Mouse (Mus musculus) forebrain, embryonic 11.5 days (tissue): ENCODE data around the gene Zfp317. TPM values are rescaled to one million over a fixed set of nuclear protein-coding genes. Genes with fewer than 3 reads are reported as not detected.
"Not testable (repeated sequence)": the region's sequence is repeated elsewhere in the genome, so short reads cannot be mapped to it uniquely, and the experiment has no call there.

Source experiments
- ATAC-seq: fragments of 200-750 bp; cut with Nextera tagmentation; replicated peaks from 2 replicates; pipeline ENCODE4 v1.8.0; 2017; ENCODE audit warnings: moderate TSS enrichment; ENCODE audit not compliant: low FRiP score
- DNase-seq: peaks from one replicate; pipeline ENCODE4 v3.0.0-alpha.2; 2017; ENCODE audit warnings: low spot score
- H3K27ac ChIP-seq: fragments of 300-500 bp; sonication (generic); 2 replicates; pipeline ENCODE4 v1.5.1; 2014; ENCODE audit warnings: low read depth, low read length
- H3K27me3 ChIP-seq: fragments of 300-500 bp; sonication (generic); 2 replicates; pipeline ENCODE4 v1.6.1; 2014; ENCODE audit warnings: mild to moderate bottlenecking, low read length, mixed read lengths; ENCODE audit not compliant: control insufficient read depth, insufficient read depth
- H3K36me3 ChIP-seq: fragments of 300-500 bp; sonication (generic); 2 replicates; pipeline ENCODE4 v1.6.1; 2014; ENCODE audit warnings: mild to moderate bottlenecking, low read length, moderate library complexity, mixed read lengths; ENCODE audit not compliant: control insufficient read depth, insufficient read depth
- H3K4me1 ChIP-seq: fragments of 300-500 bp; sonication (generic); replicated peaks from 2 replicates; pipeline ENCODE4 v1.6.1; 2014; ENCODE audit warnings: low read length, mixed read lengths; ENCODE audit not compliant: control insufficient read depth, insufficient read depth
- H3K4me2 ChIP-seq: fragments of 300-500 bp; sonication (generic); 2 replicates; pipeline ENCODE4 v1.6.1; 2014; ENCODE audit warnings: low read depth, mild to moderate bottlenecking, low read length, moderate library complexity, mixed read lengths; ENCODE audit not compliant: severe bottlenecking
- H3K4me3 ChIP-seq: fragments of 300-500 bp; sonication (generic); 2 replicates; pipeline ENCODE4 v1.5.1; 2014; ENCODE audit warnings: low read depth, low read length
- H3K9ac ChIP-seq: fragments of 300-500 bp; sonication (generic); 2 replicates; pipeline ENCODE4 v1.6.1; 2014; ENCODE audit warnings: low read length
- H3K9me3 ChIP-seq: fragments of 300-500 bp; sonication (generic); 2 replicates; pipeline ENCODE4 v1.6.1; 2016; ENCODE audit warnings: low read length, mixed read lengths; ENCODE audit not compliant: control insufficient read depth
- WGBS: fragments of 180-500 bp; shearing (Covaris S2); extraction: QIAGEN DNeasy Blood & Tissue Kit; methylation state at CpG from one replicate; pipeline ENCODE4 v1.1.7; 2014; 5-methylcytosine and 5-hydroxymethylcytosine counted together
- polyA plus RNA-seq: library from polyadenylated mRNA; unstranded; fragments of >200 nt; fragmentation: Nextera tagmentation; extraction: Ambion mirVana; gene quantifications from 2 replicates; pipeline ENCODE4 v1.2.1, GENCODE M21; 2014

Gene Zfp317
- polyA plus RNA-seq, 1 experiment from 2014 or later, result 48.2 TPM

DNA sequence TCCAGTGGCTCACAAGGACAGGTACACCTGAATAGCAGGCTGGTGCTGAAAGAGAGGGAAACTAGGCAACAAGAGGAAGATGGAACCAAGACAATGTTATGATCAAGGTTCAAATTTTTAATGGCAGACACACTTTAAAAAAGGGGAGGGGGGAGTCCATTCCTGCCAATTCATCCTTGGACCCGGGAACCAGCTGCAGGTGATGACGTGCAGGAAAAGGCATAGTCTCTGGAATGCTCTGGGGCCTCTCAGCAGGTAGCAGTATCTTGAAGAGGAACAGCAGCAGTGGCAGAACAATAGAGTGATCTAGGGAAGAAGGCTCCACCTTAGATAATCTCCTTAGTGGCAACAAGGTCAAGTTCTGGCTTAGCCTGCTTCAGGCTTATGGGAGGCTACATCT, 72.4 kb downstream of the Zfp317 start:
- not testable (repeated sequence) for H3K4me1 ChIP-seq, H3K4me2 ChIP-seq, H3K27ac ChIP-seq, H3K4me3 ChIP-seq, ATAC-seq, DNase-seq, H3K9ac ChIP-seq, H3K9me3 ChIP-seq, H3K27me3 ChIP-seq, H3K36me3 ChIP-seq
- 43% methylated on average over 2 of the region's 2 CpGs for WGBS

DNA sequence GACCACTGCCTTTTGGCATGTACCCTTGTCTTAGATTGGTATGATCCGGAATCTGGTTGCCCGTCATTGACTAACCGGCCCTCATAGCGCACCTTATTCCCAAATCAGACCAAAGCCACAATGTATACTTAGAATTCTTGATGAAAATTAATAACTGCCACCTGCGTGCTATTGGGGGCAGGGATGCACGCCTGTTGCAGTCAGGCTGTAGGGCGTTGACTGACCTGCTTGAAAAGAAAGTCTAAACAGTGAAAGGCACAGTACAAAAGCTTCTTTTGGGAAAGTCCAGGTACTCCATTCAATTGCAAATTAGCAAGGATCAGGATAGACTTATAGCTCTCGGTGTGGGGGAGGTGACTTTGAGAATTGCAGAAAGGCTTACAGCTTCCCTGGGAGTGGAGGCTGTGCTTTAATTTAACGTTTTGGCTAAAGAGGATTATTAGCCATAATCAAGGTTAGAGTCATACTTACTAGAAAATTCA, 73.0 kb downstream of the Zfp317 start:
- DNase-seq, H3K27ac ChIP-seq, H3K4me1 ChIP-seq, H3K9me3 ChIP-seq, H3K27me3 ChIP-seq, H3K36me3 ChIP-seq, H3K9ac ChIP-seq, ATAC-seq, H3K4me2 ChIP-seq, H3K4me3 ChIP-seq: not testable (repeated sequence)
- 53% methylated on average over 9 of the region's 9 CpGs for WGBS

Other genes with a start within 250 kb of the Zfp317 start
- gene Olfr847, start 243.4 kb upstream of the Zfp317 start, polyA plus RNA-seq, result not detected in 2 replicates
- not detected in 2 replicates for gene Olfr849, start 181.8 kb upstream of the Zfp317 start, polyA plus RNA-seq
- gene Olfr850, start 143.9 kb upstream of the Zfp317 start, polyA plus RNA-seq, result not detected in 2 replicates
- not detected in 2 replicates for gene Olfr851, start 128.8 kb upstream of the Zfp317 start, polyA plus RNA-seq
- not detected in 2 replicates for gene Olfr853, start 81.0 kb upstream of the Zfp317 start, polyA plus RNA-seq
- not detected in 2 replicates for gene Olfr854, start 54.7 kb upstream of the Zfp317 start, polyA plus RNA-seq
- not detected in 2 replicates for gene Olfr855, start 39.5 kb upstream of the Zfp317 start, polyA plus RNA-seq
- gene Olfr857, start 87.3 kb downstream of the Zfp317 start, polyA plus RNA-seq, result not detected in 2 replicates
- gene Olfr58, start 158.2 kb downstream of the Zfp317 start, polyA plus RNA-seq, result not detected in 2 replicates
- gene Olfr859, start 182.8 kb downstream of the Zfp317 start, polyA plus RNA-seq, result not detected in 2 replicates
- not detected in 2 replicates for gene Olfr860, start 227.6 kb downstream of the Zfp317 start, polyA plus RNA-seq